Mouse (Mus musculus): Measurements from ENCODE around the gene Tfeb. TPM values are rescaled to one million over a fixed set of nuclear protein-coding genes. Genes with fewer than 3 reads are reported as not detected.

Tfeb gene
- total and polyA plus RNA-seq, 3 experiments = 16.4 to 22.8 TPM; not detected in 1

DNA sequence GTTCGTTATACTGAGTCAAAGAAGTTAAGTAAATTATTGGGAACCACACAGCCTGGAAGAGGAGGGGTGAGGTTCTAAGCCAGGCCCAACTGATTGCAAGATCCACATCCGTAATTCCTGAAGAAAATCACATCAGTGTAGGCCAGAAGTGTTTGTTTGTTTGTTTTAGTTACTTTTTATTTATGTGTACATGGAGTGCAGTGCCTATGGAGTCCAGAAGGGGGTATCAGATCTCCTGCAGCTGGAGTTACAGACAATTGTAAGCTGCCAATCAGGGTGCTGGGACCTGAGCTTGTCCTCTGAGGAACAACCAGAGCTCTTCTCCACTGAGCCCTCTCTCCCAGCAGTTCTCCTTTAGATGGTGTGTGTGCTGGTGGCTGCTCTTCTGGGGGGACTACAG is 3.4 kb downstream of the Tfeb start:
- Histone ChIP-seq H3K4me1 (ENCODE audit: control insufficient read depth in 1 of 2, insufficient read depth in 2 of 2, low read length in 2 of 2) (peaks cover 5 to 39% of the 10 kb centered on the region in 2 experiments), H3K36me3 (ENCODE audit: control insufficient read depth in 1 of 2, insufficient read depth in 2 of 2, low read length in 2 of 2) (peaks cover 0 to 23% of the 10 kb centered on the region in 2 experiments; a peak in 2 of 4 replicates), H3K9me3 (replicated peaks; ENCODE audit: insufficient read depth, low read length) (no peaks in the 10 kb centered on the region), H3K9ac (ENCODE audit: control insufficient read depth, low read depth, low read length, poor library complexity, severe bottlenecking) (no peak overlapping the region), H3K27me3 (ENCODE audit: control insufficient read depth in 1 of 2, insufficient read depth in 2 of 2, low read length in 2 of 2) (no peaks in the 10 kb centered on the region), H3K27ac (ENCODE audit: control insufficient read depth, low read depth, low read length) (no peak overlapping the region), H3K79me2 (ENCODE audit: control insufficient read depth, insufficient read depth, low read length, poor library complexity) (peaks cover 1% of the 10 kb centered on the region; the same call in 1 of the 2 replicates), H3K4me3 (ENCODE audit: control insufficient read depth in 1 of 2, insufficient read depth in 1 of 2, low read depth in 2 of 2, low read length in 2 of 2) (no peak overlapping the region)
- TF ChIP-seq MEF2A (IDR thresholded peaks at IDR 0.05; ENCODE audit: extremely low read depth, insufficient replicate concordance, low read depth, low read length, poor library complexity, severe bottlenecking) = no peak
- peak; percentile 42; the same call in 1 of the 2 replicates for TF ChIP-seq SMC3 (IDR thresholded peaks at IDR 0.05; ENCODE audit: low read depth, low read length)
- no peak for TF ChIP-seq ZKSCAN1 (IDR thresholded peaks at IDR 0.05; ENCODE audit: low read depth, low read length)
- peak in 2 of 3 experiments; percentile 57 to 58; a peak in 4 of 6 replicates for TF ChIP-seq CTCF (IDR thresholded peaks at IDR 0.05 in 2 of 3, conservative IDR thresholded peaks at IDR 0.05 in 1 of 3; ENCODE audit: control insufficient read depth in 1 of 3, insufficient read depth in 1 of 3, low read depth in 2 of 3, low read length in 3 of 3, poor library complexity in 1 of 3, severe bottlenecking in 1 of 3)
- no peak for TF ChIP-seq GABPA (IDR thresholded peaks at IDR 0.05; ENCODE audit: low read depth, low read length)
- TF ChIP-seq ZC3H11A (IDR thresholded peaks at IDR 0.05; ENCODE audit: low read depth, low read length) = 0 out of 2 replicates have a peak, but pooled peaks have one; percentile 5
- peak; percentile 35 for TF ChIP-seq RAD21 (IDR thresholded peaks at IDR 0.05; ENCODE audit: low read depth, low read length)
- TF ChIP-seq TBP (IDR thresholded peaks at IDR 0.05; ENCODE audit: low read depth, low read length) = 0 out of 2 replicates have a peak, but pooled peaks have one; percentile 25
- TF ChIP-seq EP300 (IDR thresholded peaks at IDR 0.05; ENCODE audit: low read depth in 1 of 2, low read length in 2 of 2) = 0 out of 4 replicates have a peak, but pooled peaks have one; percentile 7 to 13
- no peak for TF ChIP-seq RCOR1 (IDR thresholded peaks at IDR 0.05; ENCODE audit: low read depth, low read length)
- peak; percentile 81 for DNase-seq (ENCODE audit: low read depth, low spot score)

DNA sequence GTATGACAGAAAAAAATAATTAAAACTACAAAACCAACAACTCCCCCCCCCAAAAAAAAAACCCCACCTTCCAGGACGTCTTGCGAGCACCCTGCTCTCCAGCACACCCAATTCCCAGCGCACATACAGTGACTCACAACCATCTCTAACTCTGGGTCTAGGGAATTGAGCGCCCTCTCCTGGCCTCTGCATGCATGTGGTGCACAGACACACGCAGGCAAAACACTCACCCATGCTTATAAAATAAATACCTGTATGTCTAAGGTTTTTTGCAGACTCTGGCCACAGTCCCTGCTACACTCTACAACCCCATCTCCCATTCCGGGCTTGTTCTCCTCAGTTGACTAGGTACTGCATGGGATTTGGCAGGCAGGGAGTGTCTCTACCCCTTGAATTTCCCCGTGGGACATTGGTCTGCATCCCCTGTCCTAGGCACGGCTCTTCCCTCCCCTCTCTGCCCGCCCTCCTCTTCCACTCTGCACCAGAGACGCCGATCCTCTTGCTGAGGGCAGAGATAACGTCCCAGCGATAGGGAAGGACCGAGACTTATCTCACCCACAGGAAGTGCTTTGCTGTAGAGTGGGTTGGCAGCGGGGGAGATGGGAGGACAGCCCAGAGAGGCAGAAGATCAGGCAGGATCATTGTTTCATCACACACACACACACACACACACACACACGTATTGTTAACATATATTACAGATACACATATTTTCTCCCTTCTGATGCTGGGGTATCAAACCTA is 6.3 kb downstream of the Tfeb start:
- Histone ChIP-seq H3K79me2 (ENCODE audit: control insufficient read depth, insufficient read depth, low read length, poor library complexity) (no peaks in the 10 kb centered on the region), H3K4me3 (ENCODE audit: control insufficient read depth in 1 of 2, insufficient read depth in 1 of 2, low read depth in 2 of 2, low read length in 2 of 2) (peak overlapping the region; percentile 27; a peak in 3 of 4 replicates), H3K9me3 (replicated peaks; ENCODE audit: insufficient read depth, low read length) (no peaks in the 10 kb centered on the region), H3K9ac (ENCODE audit: control insufficient read depth, low read depth, low read length, poor library complexity, severe bottlenecking) (peak overlapping the region; percentile 52), H3K4me1 (ENCODE audit: control insufficient read depth in 1 of 2, insufficient read depth in 2 of 2, low read length in 2 of 2) (peaks cover 5 to 32% of the 10 kb centered on the region in 2 experiments), H3K27ac (ENCODE audit: control insufficient read depth, low read depth, low read length) (peak overlapping the region; percentile 77), H3K36me3 (ENCODE audit: control insufficient read depth in 1 of 2, insufficient read depth in 2 of 2, low read length in 2 of 2) (peaks cover 0 to 22% of the 10 kb centered on the region in 2 experiments; a peak in 2 of 4 replicates), H3K27me3 (ENCODE audit: control insufficient read depth in 1 of 2, insufficient read depth in 2 of 2, low read length in 2 of 2) (no peaks in the 10 kb centered on the region)
- DNase-seq (ENCODE audit: low read depth, low spot score) = peak; percentile 93
- no peak; the same call in 1 of the 2 replicates for TF ChIP-seq MYB (IDR thresholded peaks at IDR 0.05; ENCODE audit: low read depth, low read length)
- TF ChIP-seq HCFC1 (IDR thresholded peaks at IDR 0.05; ENCODE audit: low read depth, low read length) = peak; percentile 61; the same call in 1 of the 2 replicates
- TF ChIP-seq GABPA (IDR thresholded peaks at IDR 0.05; ENCODE audit: low read depth, low read length) = no peak
- peak; percentile 47 for TF ChIP-seq TBP (IDR thresholded peaks at IDR 0.05; ENCODE audit: low read depth, low read length)
- TF ChIP-seq JUND (IDR thresholded peaks at IDR 0.05; ENCODE audit: low read depth, low read length) = no peak
- peak; percentile 81 for TF ChIP-seq ETS1 (IDR thresholded peaks at IDR 0.05; ENCODE audit: low read depth, low read length)
- peak; percentile 94 for TF ChIP-seq RCOR1 (IDR thresholded peaks at IDR 0.05; ENCODE audit: low read depth, low read length)
- peak; percentile 48 for TF ChIP-seq TAL1 (IDR thresholded peaks at IDR 0.05; ENCODE audit: low read length)
- no peak; the same call in 1 of the 2 replicates for TF ChIP-seq MEF2A (IDR thresholded peaks at IDR 0.05; ENCODE audit: extremely low read depth, insufficient replicate concordance, low read depth, low read length, poor library complexity, severe bottlenecking)
- TF ChIP-seq NRF1 (IDR thresholded peaks at IDR 0.05; ENCODE audit: insufficient read depth, low read depth, low read length, poor library complexity, severe bottlenecking) = no peak; the same call in 1 of the 2 replicates
- peak; percentile 77 to 81 (median 80) for TF ChIP-seq CTCF (IDR thresholded peaks at IDR 0.05 in 2 of 3, conservative IDR thresholded peaks at IDR 0.05 in 1 of 3; ENCODE audit: control insufficient read depth in 1 of 3, insufficient read depth in 1 of 3, low read depth in 2 of 3, low read length in 3 of 3, poor library complexity in 1 of 3, severe bottlenecking in 1 of 3)
- TF ChIP-seq SIN3A (IDR thresholded peaks at IDR 0.05; ENCODE audit: low read length) = peak; percentile 85
- no peak for TF ChIP-seq CHD1 (IDR thresholded peaks at IDR 0.05; ENCODE audit: low read depth, low read length)
- no peak for TF ChIP-seq POLR2AphosphoS5 (IDR thresholded peaks at IDR 0.05; ENCODE audit: borderline replicate concordance, low read depth, low read length)
- no peak for TF ChIP-seq E2F4 (IDR thresholded peaks at IDR 0.05; ENCODE audit: borderline replicate concordance, low read depth, low read length)
- TF ChIP-seq EP300 (IDR thresholded peaks at IDR 0.05; ENCODE audit: low read depth in 1 of 2, low read length in 2 of 2) = peak; percentile 89 to 92
- peak; percentile 87 for TF ChIP-seq TCF12 (IDR thresholded peaks at IDR 0.05; ENCODE audit: low read depth, low read length)
- 0 out of 2 replicates have a peak, but pooled peaks have one; percentile 45 for TF ChIP-seq MAX (IDR thresholded peaks at IDR 0.05; ENCODE audit: low read length)
- no peak for TF ChIP-seq NELFE (IDR thresholded peaks at IDR 0.05; ENCODE audit: low read depth, low read length)
- TF ChIP-seq MYC (IDR thresholded peaks at IDR 0.05; ENCODE audit: low read depth, low read length) = peak; percentile 63; the same call in 1 of the 2 replicates
- no peak for TF ChIP-seq CHD2 (IDR thresholded peaks at IDR 0.05; ENCODE audit: low read length)
- peak; percentile 48; the same call in 1 of the 2 replicates for TF ChIP-seq MXI1 (IDR thresholded peaks at IDR 0.05; ENCODE audit: low read depth, low read length)
